Mouse (Mus musculus): ENCODE results near the gene Crocc2. TPM values are rescaled to one million over a fixed set of nuclear protein-coding genes. Genes with fewer than 3 reads are reported as not detected.
A peak's percentile ranks its signal among the peaks of the same experiment; 100 is the strongest.

The Crocc2 gene
- polyA plus RNA-seq, 1 experiment from 2014 or later: 0.14 TPM

GRCm38 (mm10) chr1:93197916-93198315 is 29.4 kb downstream of the Crocc2 start:
- no peak for ATAC-seq (ENCODE audit: low FRiP score, low TSS enrichment)
- H3K9me3 ChIP-seq (ENCODE audit: control insufficient read depth, low read length): no peaks in the 10 kb centered on the region
- H3K4me2 ChIP-seq (replicated peaks; ENCODE audit: low read depth, low read length): no peak overlapping the region
- H3K9ac ChIP-seq (ENCODE audit: low read depth, low read length): no peak overlapping the region
- 0 out of 2 replicates have a peak overlapping the region, but pooled peaks have one; percentile 9 for H3K27ac ChIP-seq (ENCODE audit: low read depth, low read length)
- H3K27me3 ChIP-seq (ENCODE audit: control insufficient read depth, insufficient read depth, low read length): no peaks in the 10 kb centered on the region
- H3K4me1 ChIP-seq (ENCODE audit: control insufficient read depth, insufficient read depth, low read length): no peaks in the 10 kb centered on the region
- H3K4me3 ChIP-seq (ENCODE audit: low read length): no peak overlapping the region
- no peaks in the 10 kb centered on the region for H3K36me3 ChIP-seq (ENCODE audit: control insufficient read depth, insufficient read depth, low read length)
- 81% methylated on average over 3 of the region's 3 CpGs for WGBS

- Histone ChIP-seq H3K4me1 (ENCODE audit: control insufficient read depth, insufficient read depth, low read length) (peaks cover 22% of the 10 kb centered on the region), H3K4me3 (ENCODE audit: low read length) (no peak overlapping the region), H3K9me3 (ENCODE audit: control insufficient read depth, low read length) (no peaks in the 10 kb centered on the region), H3K27me3 (ENCODE audit: control insufficient read depth, insufficient read depth, low read length) (no peaks in the 10 kb centered on the region), H3K27ac (ENCODE audit: low read depth, low read length) (no peak overlapping the region), H3K9ac (ENCODE audit: low read depth, low read length) (no peak overlapping the region), H3K36me3 (ENCODE audit: control insufficient read depth, insufficient read depth, low read length) (no peaks in the 10 kb centered on the region), H3K4me2 (replicated peaks; ENCODE audit: low read depth, low read length) (no peak overlapping the region)
- ATAC-seq (ENCODE audit: low FRiP score, low TSS enrichment): no peak
- 63% methylated on average over 12 of the region's 12 CpGs for WGBS
Observed at GRCm38 (mm10) chr1:93206277-93206970, 37.9 kb downstream of the Crocc2 start.

- Histone ChIP-seq H3K4me1 (ENCODE audit: control insufficient read depth, insufficient read depth, low read length) (peaks cover 34% of the 10 kb centered on the region), H3K27me3 (ENCODE audit: control insufficient read depth, insufficient read depth, low read length) (no peaks in the 10 kb centered on the region), H3K9ac (ENCODE audit: low read depth, low read length) (no peak overlapping the region), H3K36me3 (ENCODE audit: control insufficient read depth, insufficient read depth, low read length) (no peaks in the 10 kb centered on the region), H3K27ac (ENCODE audit: low read depth, low read length) (no peak overlapping the region), H3K4me2 (replicated peaks; ENCODE audit: low read depth, low read length) (no peak overlapping the region), H3K9me3 (ENCODE audit: control insufficient read depth, low read length) (no peaks in the 10 kb centered on the region), H3K4me3 (ENCODE audit: low read length) (no peak overlapping the region)
- no peak for ATAC-seq (ENCODE audit: low FRiP score, low TSS enrichment)
- 93% methylated on average over 4 of the region's 4 CpGs for WGBS
Observed at GRCm38 (mm10) chr1:93207536-93208064, 39.1 kb downstream of the Crocc2 start.

- Histone ChIP-seq H3K9ac (ENCODE audit: low read depth, low read length) (no peak overlapping the region), H3K9me3 (ENCODE audit: control insufficient read depth, low read length) (no peaks in the 10 kb centered on the region), H3K36me3 (ENCODE audit: control insufficient read depth, insufficient read depth, low read length) (no peaks in the 10 kb centered on the region), H3K27me3 (ENCODE audit: control insufficient read depth, insufficient read depth, low read length) (no peaks in the 10 kb centered on the region), H3K4me2 (replicated peaks; ENCODE audit: low read depth, low read length) (no peak overlapping the region), H3K4me3 (ENCODE audit: low read length) (no peak overlapping the region), H3K4me1 (ENCODE audit: control insufficient read depth, insufficient read depth, low read length) (peaks cover 37% of the 10 kb centered on the region), H3K27ac (ENCODE audit: low read depth, low read length) (peak overlapping the region; percentile 83)
- peak; percentile 58 for ATAC-seq (ENCODE audit: low FRiP score, low TSS enrichment)
- WGBS: 24% methylated on average over 9 of the region's 9 CpGs
Observed at GRCm38 (mm10) chr1:93210213-93210641, 41.7 kb downstream of the Crocc2 start.

- no peaks in the 10 kb centered on the region for H3K9me3 ChIP-seq (ENCODE audit: control insufficient read depth, low read length)
- no peak; the same call in 1 of the 2 replicates for ATAC-seq (ENCODE audit: low FRiP score, low TSS enrichment)
- H3K9ac ChIP-seq (ENCODE audit: low read depth, low read length): no peak overlapping the region
- H3K4me2 ChIP-seq (replicated peaks; ENCODE audit: low read depth, low read length): no peak overlapping the region
- no peaks in the 10 kb centered on the region for H3K27me3 ChIP-seq (ENCODE audit: control insufficient read depth, insufficient read depth, low read length)
- no peaks in the 10 kb centered on the region for H3K36me3 ChIP-seq (ENCODE audit: control insufficient read depth, insufficient read depth, low read length)
- peaks cover 37% of the 10 kb centered on the region for H3K4me1 ChIP-seq (ENCODE audit: control insufficient read depth, insufficient read depth, low read length)
- H3K27ac ChIP-seq (ENCODE audit: low read depth, low read length): peak overlapping the region; percentile 83
- no peak overlapping the region for H3K4me3 ChIP-seq (ENCODE audit: low read length)
- 74% methylated on average over 11 of the region's 11 CpGs for WGBS
Observed at GRCm38 (mm10) chr1:93211019-93211418, 42.5 kb downstream of the Crocc2 start.

- H3K9ac ChIP-seq (ENCODE audit: low read depth, low read length): no peak overlapping the region
- ATAC-seq (ENCODE audit: low FRiP score, low TSS enrichment): peak; percentile 63
- H3K27me3 ChIP-seq (ENCODE audit: control insufficient read depth, insufficient read depth, low read length): no peaks in the 10 kb centered on the region
- 33% methylated on average over 10 of the region's 10 CpGs for WGBS
- H3K36me3 ChIP-seq (ENCODE audit: control insufficient read depth, insufficient read depth, low read length): no peaks in the 10 kb centered on the region
- H3K4me1 ChIP-seq (ENCODE audit: control insufficient read depth, insufficient read depth, low read length): peaks cover 37% of the 10 kb centered on the region
- H3K4me3 ChIP-seq (ENCODE audit: low read length): no peak overlapping the region
- no peaks in the 10 kb centered on the region for H3K9me3 ChIP-seq (ENCODE audit: control insufficient read depth, low read length)
- peak overlapping the region; percentile 83 for H3K27ac ChIP-seq (ENCODE audit: low read depth, low read length)
- H3K4me2 ChIP-seq (replicated peaks; ENCODE audit: low read depth, low read length): no peak overlapping the region
Observed at GRCm38 (mm10) chr1:93211549-93212220, 43.2 kb downstream of the Crocc2 start.

DNA sequence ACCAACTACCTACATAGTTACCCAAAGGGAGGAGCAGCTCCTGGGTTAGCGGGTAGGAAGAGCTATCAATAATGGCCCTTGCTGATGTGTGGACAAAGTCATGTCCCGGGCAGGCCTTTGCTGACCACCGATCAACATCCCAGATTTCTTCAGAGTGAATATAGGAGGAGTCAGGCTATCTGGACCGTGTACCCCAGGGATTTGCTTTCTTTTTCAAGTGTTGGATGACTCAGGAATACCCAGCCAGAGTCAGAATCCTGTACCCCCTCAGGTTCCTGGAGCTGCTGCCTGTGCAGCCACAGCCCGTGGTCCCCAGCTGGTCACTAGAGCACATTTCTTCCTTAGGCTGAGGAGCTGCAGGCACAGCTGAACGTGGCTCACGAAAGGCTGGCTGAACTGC is 43.9 kb downstream of the Crocc2 start:
- WGBS: 77% methylated on average over 7 of the region's 7 CpGs
- no peaks in the 10 kb centered on the region for H3K27me3 ChIP-seq (ENCODE audit: control insufficient read depth, insufficient read depth, low read length)
- no peaks in the 10 kb centered on the region for H3K36me3 ChIP-seq (ENCODE audit: control insufficient read depth, insufficient read depth, low read length)
- no peak for ATAC-seq (ENCODE audit: low FRiP score, low TSS enrichment)
- H3K27ac ChIP-seq (ENCODE audit: low read depth, low read length): peak overlapping the region; percentile 83
- H3K9me3 ChIP-seq (ENCODE audit: control insufficient read depth, low read length): no peaks in the 10 kb centered on the region
- H3K4me3 ChIP-seq (ENCODE audit: low read length): no peak overlapping the region
- 0 out of 2 replicates have a peak overlapping the region, but pooled peaks have one; percentile 12 for H3K9ac ChIP-seq (ENCODE audit: low read depth, low read length)
- peaks cover 37% of the 10 kb centered on the region for H3K4me1 ChIP-seq (ENCODE audit: control insufficient read depth, insufficient read depth, low read length)
- H3K4me2 ChIP-seq (replicated peaks; ENCODE audit: low read depth, low read length): no peak overlapping the region

- H3K9me3 ChIP-seq (ENCODE audit: control insufficient read depth, low read length): no peaks in the 10 kb centered on the region
- ATAC-seq (ENCODE audit: low FRiP score, low TSS enrichment): no peak
- 50% methylated on average over 5 of the region's 5 CpGs for WGBS
- no peak overlapping the region for H3K4me3 ChIP-seq (ENCODE audit: low read length)
- H3K4me1 ChIP-seq (ENCODE audit: control insufficient read depth, insufficient read depth, low read length): peaks cover 33% of the 10 kb centered on the region
- H3K36me3 ChIP-seq (ENCODE audit: control insufficient read depth, insufficient read depth, low read length): no peaks in the 10 kb centered on the region
- H3K27ac ChIP-seq (ENCODE audit: low read depth, low read length): 0 out of 2 replicates have a peak overlapping the region, but pooled peaks have one; percentile 47
- H3K27me3 ChIP-seq (ENCODE audit: control insufficient read depth, insufficient read depth, low read length): no peaks in the 10 kb centered on the region
- H3K4me2 ChIP-seq (replicated peaks; ENCODE audit: low read depth, low read length): no peak overlapping the region
- no peak overlapping the region for H3K9ac ChIP-seq (ENCODE audit: low read depth, low read length)
Observed at GRCm38 (mm10) chr1:93214612-93215011, 46.1 kb downstream of the Crocc2 start.

All from kidney, embryonic 14.5 days (tissue).